Mouse (Mus musculus) 3T3-L1 (cell line): ENCODE data around the gene 1810037I17Rik.

Experiments used
- DNase-seq: peaks from one replicate; pipeline ENCODE4 v3.0.0-alpha.2; 2015; ENCODE audit warnings: low read depth, low spot score

Gene 1810037I17Rik

DNA sequence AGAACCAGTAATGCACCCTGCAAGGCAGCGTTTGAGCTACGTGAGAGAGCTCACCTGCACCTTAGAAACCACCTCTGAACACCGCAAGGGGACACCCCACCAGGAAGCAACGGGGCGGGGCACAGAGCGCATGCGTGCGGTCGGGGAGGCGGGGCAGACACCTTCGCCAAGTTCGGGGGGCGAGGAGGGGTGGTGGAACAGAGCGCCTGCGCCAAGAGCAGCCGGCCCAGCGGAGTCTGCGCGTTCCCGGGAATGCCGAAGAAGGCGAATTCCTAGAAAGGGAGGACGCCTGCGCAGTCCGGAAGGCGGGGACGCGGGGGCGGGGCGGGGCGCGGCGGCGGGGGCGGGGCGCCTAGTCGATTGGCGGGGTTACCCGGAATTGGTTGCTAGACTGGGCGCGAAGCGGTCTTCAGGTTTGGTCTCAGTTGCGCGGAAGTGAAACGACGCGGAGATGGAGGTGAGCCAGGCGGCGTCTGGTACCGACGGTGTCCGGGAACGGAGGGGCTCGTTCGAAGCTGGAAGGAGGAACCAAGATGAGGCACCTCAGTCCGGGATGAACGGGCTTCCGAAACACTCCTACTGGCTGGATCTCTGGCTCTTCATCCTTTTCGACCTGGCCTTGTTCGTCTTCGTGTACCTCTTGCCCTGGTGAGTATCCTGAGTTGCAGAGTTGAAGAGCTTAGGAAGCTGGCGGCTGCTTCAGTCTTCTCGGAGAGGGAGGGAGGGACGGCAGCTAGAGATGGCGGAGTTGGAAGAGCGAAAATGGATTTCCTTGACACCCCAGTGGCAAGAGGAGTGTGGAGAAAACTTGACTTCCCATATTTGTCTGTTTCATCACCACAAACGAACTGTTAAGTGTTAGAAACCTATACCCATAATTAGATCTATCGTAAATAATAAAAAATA is at the start of gene 1810037I17Rik:
TSS of gene 1810037I17Rik (plus strand) at position 195 of the 906 bp plus-strand sequence.
- DNase-seq, result peak; percentile 95

DNA sequence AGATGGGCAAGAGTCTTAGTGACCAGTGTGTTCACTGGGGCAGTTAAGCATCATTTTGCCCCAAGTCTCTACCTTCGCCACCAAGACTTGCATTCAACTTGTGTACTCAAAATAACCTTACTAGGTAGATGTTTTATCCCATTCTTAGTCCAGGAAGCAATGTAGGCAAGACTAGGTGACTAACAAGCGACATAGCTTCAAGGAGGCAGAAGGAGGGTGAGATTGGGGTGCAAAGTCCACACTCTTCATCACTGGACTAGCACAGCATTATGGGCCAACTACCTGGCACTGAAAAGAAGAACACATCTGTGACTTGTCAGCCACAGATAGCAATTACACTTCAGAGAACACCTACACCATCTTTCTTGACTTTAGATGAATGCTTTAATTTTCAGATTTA is 47.1 kb upstream of the 1810037I17Rik start:
- DNase-seq, result no peak

DNA sequence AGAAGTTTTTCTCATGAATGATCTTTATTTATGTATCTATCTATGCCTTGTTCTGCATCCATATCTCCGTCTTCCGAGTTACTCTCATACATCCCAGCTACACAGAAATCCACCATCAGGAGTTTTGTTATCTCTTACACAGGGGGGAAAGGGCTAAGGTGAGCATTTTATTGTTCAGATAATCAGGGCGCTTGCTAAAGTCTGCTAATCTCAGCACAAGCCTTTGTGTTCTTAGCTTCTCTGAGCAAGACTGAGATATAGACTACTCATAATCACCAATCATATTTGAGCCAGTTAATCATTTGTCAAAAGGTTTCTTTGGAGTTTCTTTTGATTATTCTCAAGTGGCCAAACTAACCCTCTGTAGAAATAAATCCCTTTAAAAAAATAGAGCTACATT is 46.5 kb upstream of the 1810037I17Rik start:
- no peak for DNase-seq

DNA sequence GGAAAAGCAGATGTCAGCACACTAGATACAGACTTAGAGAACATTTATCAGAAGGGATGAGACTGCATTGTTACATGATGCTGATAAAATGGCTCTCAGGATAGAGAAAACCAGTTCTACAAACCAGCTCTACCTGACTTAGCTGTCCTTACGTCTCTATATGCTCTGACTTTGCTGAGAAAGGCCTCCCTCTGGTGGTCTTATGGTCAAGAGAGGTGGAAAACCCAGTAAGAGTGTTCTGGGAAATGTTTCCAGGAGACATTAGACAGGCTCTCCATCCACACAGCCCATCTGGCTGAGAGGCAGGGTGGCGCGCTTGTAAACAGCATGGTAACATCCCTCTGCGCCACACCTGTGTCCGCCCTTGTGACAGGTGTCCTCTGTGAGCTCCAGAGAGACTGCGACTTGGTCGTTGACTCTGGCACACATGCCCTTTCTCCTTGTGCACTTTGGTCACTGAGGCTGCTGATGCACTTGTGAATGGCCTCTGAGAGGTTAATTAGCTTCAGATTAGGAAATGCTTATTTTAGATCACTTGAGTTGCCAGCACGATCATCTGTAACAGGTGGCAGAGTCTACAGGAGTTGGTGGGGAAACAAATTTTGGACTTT is 45.2 kb upstream of the 1810037I17Rik start:
- no peak for DNase-seq

DNA sequence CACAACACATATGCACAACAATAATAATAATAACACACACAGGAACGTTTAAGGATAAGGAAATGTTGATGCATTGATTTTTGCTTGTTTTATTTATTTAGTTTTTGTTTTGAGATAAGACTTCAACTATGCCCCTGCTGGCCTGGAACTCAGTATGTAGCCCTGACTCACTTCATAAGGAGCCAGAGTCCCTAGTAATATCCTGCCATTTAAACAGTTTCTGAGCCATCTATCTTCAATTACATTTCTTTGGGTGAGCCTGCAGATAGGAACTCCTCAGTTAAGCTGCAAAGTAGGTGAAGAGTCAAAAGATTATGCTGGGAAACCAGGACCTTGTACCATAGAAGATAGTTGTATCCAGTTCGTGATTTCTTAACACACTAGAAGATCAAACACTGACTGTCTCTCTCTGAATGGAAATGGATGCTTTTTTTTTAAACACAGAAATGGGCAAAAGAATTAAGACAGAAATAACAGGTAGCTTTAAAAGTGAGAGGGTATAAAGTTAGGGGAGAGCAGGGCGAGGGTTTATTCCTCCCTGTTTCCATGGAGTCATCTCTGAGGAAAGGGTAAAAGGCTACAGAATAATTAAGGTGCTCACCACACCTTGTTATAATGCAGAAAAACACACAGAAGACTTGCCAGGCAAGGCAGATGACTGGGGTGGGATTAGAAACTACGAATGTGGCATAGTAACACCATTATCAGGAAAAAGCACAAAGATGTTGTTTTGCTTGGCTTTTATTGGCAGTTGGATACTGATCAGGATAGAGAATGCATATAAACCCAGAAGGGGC is 36.3 kb upstream of the 1810037I17Rik start:
- DNase-seq, result peak; percentile 35

DNA sequence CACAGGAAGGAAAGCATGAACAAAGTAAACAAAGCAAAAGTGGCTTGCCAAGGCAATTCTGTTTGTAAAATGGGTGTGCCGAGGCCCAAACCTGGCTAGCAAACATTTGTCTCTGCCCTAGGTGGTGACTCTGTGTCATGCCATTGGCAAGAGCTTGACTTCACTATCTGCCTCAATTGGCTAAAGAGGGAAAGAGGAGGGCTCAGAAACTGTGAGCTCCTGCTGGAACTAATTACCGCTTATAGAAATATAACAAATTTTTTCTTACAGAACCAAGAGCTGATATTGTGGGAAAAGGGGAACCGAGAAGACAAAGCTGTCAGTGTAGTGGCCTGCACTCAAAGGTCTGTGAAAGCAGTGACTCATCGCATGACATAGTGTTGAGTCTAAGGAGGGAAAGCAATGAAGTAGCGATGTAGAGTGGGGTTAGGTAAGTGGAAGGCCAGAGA is 35.6 kb upstream of the 1810037I17Rik start:
- DNase-seq, result peak; percentile 90

DNA sequence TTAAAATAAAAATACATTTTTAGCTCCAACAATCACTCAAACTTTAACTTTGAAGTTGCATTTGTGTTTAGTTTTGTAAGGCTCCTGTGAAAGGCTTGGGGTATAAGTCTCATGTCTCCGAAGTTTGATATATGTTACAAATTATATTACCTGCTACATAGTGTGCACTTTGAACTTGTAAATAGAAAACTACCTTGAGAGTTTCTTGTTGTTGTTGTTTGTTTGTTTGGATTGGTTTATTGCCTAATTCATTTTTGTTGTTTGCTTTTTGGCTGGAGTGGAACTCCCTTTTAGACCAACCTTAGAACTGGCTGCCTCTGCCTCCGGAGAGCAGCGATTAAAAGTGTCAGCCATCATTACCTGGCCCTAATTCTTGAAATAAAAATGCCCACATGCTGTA is 29.2 kb upstream of the 1810037I17Rik start, which contains the start of gene Fabp2:
TSS of gene Fabp2 (plus strand) at position 301 of the 400 bp plus-strand sequence.
- no peak for DNase-seq

DNA sequence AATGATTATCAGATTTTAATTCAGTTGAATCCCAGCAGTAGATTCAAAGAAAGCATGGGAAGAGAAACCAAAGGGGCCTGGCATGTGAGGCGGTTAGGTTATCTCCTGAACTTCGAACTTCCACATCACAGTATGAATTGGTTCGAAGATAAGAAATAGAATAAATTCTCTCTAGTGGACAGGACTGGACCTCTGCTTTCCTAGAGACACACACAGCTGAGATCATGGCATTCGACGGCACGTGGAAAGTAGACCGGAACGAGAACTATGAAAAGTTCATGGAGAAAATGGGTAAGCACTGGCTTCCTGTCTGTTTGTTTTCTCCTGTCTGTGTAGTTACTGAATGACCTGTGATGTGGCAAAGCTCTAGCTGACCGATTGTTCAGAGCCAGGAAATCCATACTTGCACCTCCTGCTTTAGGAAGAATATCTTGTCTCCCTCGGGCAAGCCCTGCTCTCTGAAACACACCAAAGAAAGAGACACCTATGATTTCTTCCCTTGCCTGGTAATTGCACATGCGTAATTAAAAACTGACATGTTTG is 28.7 kb upstream of the 1810037I17Rik start:
- DNase-seq, result no peak

DNA sequence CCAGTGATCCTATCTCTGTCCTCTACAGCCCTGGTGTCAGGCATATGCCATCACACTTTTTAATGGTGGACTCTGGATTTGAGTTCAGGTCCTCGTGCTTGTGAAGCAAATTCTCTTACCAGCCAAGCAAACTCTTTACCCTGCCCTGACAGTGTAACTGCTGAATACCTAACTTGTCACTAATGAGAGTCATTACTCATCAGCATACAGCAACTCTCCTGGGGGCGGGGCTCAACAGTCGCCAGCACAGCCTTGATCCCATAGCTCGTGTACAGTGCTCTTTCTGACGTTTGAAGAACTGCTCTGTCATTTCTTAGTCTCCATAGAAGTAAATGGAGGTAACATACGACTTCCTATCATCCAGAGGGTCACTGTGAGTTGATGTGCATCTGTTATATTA is 25.7 kb upstream of the 1810037I17Rik start:
- DNase-seq, result peak; percentile 27

DNA sequence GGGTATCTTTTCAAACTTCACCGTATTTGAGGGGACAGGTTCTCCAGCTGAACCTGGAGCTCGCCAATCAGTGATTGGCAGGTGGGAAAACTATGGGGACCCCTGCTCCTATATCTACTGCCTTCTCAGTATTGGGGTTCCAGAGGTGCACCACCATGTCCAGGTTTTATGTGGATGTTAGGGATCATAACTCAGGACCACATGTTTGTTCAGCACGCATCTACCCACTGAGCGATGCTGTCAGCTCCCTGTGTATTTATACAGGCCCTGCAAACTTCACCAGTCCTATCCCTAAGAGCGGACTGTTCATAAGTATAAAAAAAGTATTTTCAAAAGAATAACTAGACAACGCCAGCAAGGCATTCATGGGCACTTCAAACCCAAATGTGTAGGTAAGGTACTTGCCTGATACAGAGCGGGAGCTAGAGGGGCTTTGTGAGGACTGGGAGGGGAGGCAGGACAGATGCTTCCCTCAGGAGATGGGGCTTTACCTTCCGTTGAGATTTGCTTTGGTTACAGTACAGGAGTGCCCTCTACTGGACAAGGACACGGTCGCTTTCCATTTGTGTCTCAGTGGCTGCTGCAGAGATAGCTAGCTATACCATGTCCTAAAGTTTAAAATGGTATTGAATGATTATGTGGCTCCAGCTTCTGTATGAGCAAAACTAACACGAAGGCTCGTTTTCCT is 20.1 kb upstream of the 1810037I17Rik start:
- peak; percentile 82 for DNase-seq

DNA sequence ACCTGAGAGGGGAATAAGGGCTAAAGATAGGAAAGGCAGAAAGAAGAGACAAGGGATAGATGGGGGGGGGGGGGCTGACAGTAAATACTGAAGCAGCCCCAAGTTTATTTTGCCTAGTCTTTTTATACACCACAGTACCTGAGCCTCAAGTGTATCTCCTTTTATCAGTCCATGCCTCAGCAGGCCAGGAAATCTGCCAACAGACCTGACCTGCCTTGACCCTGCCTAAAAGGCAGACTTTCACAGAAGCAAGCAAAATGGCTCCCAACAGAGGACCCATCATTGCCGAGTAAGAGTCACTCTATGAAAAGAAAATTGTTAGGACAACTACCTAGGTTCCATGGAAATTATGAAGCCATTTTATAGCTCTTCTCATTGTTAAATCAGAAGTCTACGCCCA is 16.2 kb upstream of the 1810037I17Rik start:
- DNase-seq, result no peak

DNA sequence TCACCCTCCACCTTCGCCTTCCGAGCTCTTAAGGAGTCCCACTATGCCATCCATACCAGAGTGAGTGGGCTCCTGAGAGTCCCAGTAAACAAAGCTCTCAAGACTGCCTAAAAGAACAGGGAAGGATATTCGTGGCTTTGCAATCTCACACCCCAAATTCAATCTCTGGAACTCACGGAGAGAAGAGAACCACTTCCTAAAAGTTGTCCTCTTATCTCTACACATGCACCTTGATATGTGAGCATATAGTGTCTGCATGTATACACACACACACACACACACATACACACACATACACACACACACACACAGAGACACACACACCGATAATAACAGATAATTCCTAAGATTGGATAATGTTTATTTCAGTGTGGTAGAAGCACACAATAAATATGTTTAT is 8.5 kb upstream of the 1810037I17Rik start:
- DNase-seq, result no peak

DNA sequence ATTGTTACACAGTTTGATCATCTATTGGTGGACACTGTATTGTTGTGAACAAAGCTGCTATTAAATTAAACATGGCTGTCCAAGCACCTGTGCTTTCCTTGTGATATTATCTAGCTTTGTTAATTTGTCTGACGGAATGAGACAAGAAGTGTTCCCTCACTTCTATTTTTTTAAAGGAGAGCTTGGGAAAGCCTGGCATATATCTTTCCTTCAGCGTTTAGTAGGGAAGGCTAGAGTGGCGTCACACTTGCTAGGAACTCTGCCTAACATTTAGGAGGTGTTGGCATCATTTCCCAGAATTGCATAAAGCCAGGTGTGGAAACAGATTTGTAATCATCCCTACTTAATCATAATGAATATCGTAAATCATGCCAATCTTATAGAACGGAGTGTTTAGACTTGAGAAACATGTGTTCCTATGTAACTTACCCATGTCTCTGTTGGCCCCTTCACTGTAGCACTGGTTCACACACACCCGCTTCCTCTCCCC is 7.8 kb upstream of the 1810037I17Rik start:
- DNase-seq, result no peak

DNA sequence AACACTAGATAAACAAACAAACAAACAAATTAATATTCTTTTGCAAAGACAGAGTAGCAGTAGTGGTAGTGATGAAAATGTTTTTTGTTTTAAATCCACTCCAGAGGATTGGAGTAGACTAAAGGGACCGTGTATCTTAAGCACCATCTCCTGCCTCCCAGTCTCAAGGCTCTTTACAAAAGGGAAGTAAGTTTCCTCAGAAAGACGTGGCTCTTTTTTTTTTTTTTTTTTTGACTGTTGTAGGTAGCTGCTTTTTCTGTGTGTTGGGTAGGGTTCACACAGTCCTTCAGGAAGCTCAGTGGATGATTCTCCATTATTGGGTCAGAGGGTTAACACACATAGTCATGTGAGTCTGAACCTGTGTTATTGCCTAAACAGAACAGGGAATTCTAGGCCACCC is 5.3 kb upstream of the 1810037I17Rik start:
- no peak for DNase-seq

DNA sequence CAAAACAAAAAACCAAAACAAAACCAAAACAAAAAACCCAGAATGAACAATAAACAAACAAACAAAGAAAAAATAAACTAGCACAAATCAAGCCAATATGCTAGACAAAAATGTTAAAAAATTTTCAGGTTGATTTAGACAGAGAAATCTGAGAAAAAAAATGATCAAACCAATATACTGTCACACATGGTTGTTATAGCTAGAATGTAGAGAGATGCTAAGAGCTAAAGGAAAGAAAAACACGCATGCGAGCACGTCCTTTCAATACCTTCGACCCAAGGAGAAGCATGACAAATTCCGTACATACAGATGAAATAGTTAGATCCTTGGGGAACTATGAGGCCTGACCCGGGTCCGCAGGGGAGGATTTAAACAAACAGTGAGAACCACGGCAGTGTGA is 4.7 kb upstream of the 1810037I17Rik start, which contains the start of gene Gm10959:
TSS of gene Gm10959 (minus strand) at position 101 of the 400 bp plus-strand sequence.
- DNase-seq, result no peak

DNA sequence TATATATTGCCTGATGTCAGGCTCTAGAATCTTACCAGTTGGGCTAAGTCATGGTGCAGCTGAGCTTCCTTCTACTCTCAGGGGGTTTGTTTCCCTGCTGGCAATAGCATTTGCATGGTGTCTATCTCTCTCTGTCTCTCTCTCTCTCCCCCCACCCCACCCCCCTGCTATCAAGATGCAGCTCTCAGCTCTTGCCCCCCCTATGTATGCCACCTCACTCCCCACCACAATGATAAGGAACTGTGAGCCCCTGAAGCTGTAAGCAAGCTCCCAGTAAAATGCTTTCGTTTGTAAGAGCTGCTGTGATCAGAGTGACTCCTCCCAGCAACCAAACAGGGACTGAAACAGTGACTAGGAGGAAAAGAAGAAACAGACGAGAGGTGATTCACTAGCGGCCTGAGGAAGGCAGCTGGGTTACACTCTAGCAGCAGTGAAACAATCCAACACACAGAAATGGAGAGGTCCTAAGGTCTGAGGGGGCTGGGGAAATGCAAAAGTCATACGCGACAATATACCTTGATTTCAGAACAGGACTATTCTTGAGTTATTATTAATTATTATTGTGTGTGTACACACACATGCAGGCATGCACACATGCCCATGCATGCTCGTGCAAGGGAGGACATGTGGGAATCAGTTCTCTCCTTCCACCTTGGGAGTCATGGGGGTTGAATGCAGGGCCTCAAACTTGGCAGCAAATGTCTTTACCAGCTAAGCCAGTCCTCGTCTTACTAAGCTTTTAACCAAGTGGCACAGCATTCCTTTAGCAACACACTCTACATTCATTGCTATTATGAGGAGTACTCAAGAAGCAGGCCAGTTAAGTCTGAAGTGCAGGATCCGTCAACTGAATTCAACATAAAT is 3.2 kb upstream of the 1810037I17Rik start:
- peak; percentile 36 for DNase-seq

DNA sequence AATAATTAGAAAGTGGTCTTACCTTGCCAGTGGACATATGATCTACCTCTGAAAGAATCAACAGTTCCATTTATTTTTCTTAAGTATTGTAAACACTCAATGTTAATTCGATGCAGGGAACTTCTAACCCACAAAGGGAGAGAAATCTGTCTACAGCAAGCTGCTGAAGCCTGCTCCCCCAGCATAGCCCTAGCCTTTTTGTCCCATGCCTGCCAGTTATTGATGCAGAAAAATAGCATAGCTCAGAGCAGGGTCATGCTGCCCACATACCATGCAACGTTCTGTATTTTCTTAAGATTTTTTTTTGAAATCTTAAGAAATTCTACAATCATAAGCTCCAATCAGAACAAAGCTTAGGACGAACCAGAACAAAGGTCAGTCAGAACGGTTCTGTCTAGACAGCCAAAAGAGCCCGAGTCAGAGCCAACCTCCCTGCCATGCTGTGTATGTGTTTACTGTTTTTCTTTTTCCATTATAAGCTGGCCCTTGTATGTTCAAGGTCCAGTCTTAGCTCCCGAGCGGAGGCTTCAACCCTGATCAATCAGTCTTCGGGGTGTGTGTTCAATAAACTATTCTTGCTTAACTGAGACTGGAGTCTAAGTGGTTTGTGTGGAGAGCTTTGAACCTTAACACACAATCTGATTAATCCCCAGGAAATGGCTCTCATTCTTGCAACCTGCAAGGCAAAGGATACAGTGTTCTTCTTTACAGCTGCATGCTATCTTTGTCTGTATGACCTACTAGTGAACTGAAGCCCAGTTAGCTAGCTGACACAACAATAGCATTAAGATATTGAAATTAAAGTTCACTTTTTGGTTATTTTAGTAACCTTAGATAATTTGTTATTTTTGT is 2.1 kb upstream of the 1810037I17Rik start:
- DNase-seq, result no peak

DNA sequence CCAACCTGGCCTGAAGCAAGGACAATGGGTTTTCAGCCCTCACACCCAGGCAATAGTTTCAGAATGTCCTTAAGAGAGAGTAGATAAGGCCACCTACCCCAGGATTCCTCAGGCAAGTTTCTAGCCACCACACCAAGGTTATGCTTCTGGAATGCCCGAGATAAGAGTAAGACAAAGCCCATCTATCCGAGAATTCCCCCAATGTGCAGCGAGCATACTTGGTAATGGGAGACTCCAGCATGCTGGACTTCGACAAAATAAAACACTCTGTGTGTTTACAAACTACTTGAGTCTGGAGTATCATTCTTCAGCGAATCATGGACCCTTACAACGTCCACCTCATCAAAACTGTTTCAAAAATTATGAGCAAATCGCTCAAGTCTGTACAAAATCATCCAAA is 856 bp upstream of the 1810037I17Rik start:
- DNase-seq, result no peak

DNA sequence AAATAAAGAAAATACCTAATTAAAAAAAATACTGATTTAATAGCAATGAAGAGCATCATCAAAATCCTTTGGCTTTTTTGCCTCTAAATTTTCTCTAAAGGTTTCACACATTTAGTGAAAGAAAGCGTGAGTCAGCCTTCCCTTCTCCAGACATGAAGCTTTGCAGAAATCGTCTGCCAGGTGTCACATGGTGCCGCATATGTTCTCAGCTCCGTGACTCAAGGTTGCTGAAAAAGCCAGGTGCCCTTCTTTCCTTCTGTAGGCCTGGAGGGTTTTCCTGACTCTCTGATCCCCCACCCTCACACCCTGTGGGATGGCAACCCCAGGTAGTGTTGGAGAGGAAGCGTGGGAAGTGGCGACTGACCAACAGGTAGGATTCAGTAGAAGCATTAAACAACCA is 5.7 kb downstream of the 1810037I17Rik start:
- no peak for DNase-seq
